Mouse (Mus musculus) hindbrain, postnatal 0 days (tissue): ENCODE results near the gene Smim1. TPM values are rescaled to one million over a fixed set of nuclear protein-coding genes. Genes with fewer than 3 reads are reported as not detected.
A peak's percentile ranks its signal among the peaks of the same experiment; 100 is the strongest.

Experiments used
- ATAC-seq: fragments of 200-750 bp; cut with Nextera tagmentation; 2 replicates; pipeline ENCODE4 v1.8.0; 2017; ENCODE audit warnings: mild to moderate bottlenecking, moderate TSS enrichment, moderate library complexity
- DNase-seq: peaks from one replicate; pipeline ENCODE4 v3.0.0-alpha.2; 2015; ENCODE audit warnings: low spot score
- H3K27ac ChIP-seq: fragments of 300-500 bp; sonication (generic); 2 replicates; pipeline ENCODE4 v1.5.1; 2014; ENCODE audit warnings: mild to moderate bottlenecking
- H3K27me3 ChIP-seq: fragments of 300-500 bp; sonication (generic); 2 replicates; pipeline ENCODE4 v1.6.1; 2014; ENCODE audit warnings: low read length, mixed read lengths; ENCODE audit not compliant: insufficient read depth
- H3K36me3 ChIP-seq: fragments of 300-500 bp; sonication (generic); 2 replicates; pipeline ENCODE4 v1.6.1; 2014; ENCODE audit warnings: low read length, mixed read lengths; ENCODE audit not compliant: insufficient read depth
- H3K4me1 ChIP-seq: fragments of 300-500 bp; sonication (generic); 2 replicates; pipeline ENCODE4 v1.6.1; 2014; ENCODE audit warnings: antibody characterized with exemption, low read length, mixed read lengths; ENCODE audit not compliant: insufficient read depth
- H3K4me2 ChIP-seq: fragments of 300-500 bp; sonication (generic); 2 replicates; pipeline ENCODE4 v1.6.1; 2014; ENCODE audit warnings: low read depth, mild to moderate bottlenecking, low read length, moderate library complexity, mixed read lengths
- H3K4me3 ChIP-seq: fragments of 300-500 bp; sonication (generic); 2 replicates; pipeline ENCODE4 v1.5.1; 2014; ENCODE audit warnings: low read length
- H3K9ac ChIP-seq: fragments of 300-500 bp; sonication (generic); replicated peaks from 2 replicates; pipeline ENCODE4 v1.6.1; 2014; ENCODE audit warnings: mild to moderate bottlenecking, low read length, moderate library complexity, mixed read lengths
- H3K9me3 ChIP-seq: fragments of 300-500 bp; sonication (generic); 2 replicates; pipeline ENCODE4 v1.6.1; 2016; ENCODE audit warnings: low read length, mixed read lengths
- CTCF ChIP-seq: IDR thresholded peaks from 2 replicates; pipeline ENCODE4 v1.5.1; 2016; ENCODE audit warnings: antibody characterized with exemption, control low read depth, low read depth
- WGBS: fragments of 180-500 bp; shearing (Covaris S2); extraction: QIAGEN DNeasy Blood & Tissue Kit; methylation state at CpG from one replicate; pipeline ENCODE4 v1.1.7; 2014; 5-methylcytosine and 5-hydroxymethylcytosine counted together
- polyA plus RNA-seq: library from polyadenylated mRNA; unstranded; fragments of >200 nt; fragmentation: Nextera tagmentation; extraction: Ambion mirVana; gene quantifications from 2 replicates; pipeline ENCODE4 v1.2.1, GENCODE M21; 2015
- total RNA-seq: library from RNA; depleted of rRNA; stranded (reverse); fragments of >200 nt; gene quantifications from 2 replicates; pipeline ENCODE4 v1.2.3, GENCODE M21; 2014

Gene Smim1
- total and polyA plus RNA-seq, 2 experiments from 2014 or later: 17.1 to 20.7 TPM

DNA sequence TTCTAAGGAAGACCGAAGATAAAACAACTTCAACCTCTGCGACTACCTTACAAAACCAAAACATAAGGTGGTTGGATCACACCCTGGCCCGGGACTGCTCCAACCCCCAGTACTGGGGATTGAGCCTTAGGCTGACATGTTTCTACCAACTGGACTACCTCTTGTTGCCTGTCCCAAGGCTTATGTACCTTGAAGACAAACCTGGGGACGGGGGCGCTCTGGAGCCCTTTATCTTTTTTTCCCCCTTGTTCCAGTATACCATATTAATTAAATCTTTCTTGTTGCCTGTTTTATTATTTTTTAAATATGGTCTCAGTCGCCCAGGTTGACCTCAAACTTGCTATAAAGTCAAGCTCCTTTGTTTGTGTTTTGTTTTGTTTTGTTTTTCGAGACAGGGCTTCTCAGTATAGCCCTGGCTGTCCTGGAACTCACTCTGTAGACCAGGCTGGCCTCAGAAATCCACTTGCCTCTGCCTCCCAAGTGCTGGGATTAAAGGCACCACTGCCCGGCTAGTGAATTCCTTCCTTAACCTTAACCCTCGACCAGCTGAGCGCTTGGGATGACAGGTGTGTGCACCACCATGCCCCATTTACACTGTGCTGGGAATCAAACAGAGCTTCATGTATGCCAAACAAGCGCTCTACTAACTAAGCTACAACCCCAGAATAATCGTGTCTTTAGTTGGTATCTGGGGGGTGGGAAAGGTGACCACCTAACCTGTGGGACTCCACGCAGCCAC, 15.0 kb downstream of the Smim1 start:
- no peak for DNase-seq
- H3K9ac ChIP-seq: peak overlapping the region; percentile 80
- ATAC-seq: peak; percentile 57; the same call in 1 of the 2 replicates
- H3K4me3 ChIP-seq: peak overlapping the region; percentile 64
- H3K4me1 ChIP-seq: peaks cover 10% of the 10 kb centered on the region
- 29% methylated on average over 13 of the region's 13 CpGs for WGBS
- H3K36me3 ChIP-seq: peaks cover 33% of the 10 kb centered on the region; the same call in 1 of the 2 replicates
- no peak for TF ChIP-seq CTCF
- peak overlapping the region; percentile 97 for H3K4me2 ChIP-seq
- H3K9me3 ChIP-seq: no peaks in the 10 kb centered on the region
- H3K27me3 ChIP-seq: no peaks in the 10 kb centered on the region
- peak overlapping the region; percentile 54; the same call in 1 of the 2 replicates for H3K27ac ChIP-seq

- WGBS: 79% methylated on average over 4 of the region's 4 CpGs
- TF ChIP-seq CTCF: no peak
- Histone ChIP-seq H3K9me3 (no peaks in the 10 kb centered on the region), H3K36me3 (peaks cover 39% of the 10 kb centered on the region), H3K9ac (no peak overlapping the region), H3K4me3 (no peak overlapping the region), H3K4me2 (no peak overlapping the region), H3K27ac (no peak overlapping the region), H3K4me1 (peaks cover 2% of the 10 kb centered on the region), H3K27me3 (no peaks in the 10 kb centered on the region)
- no peak for DNase-seq
- no peak for ATAC-seq
These were observed 18.3 kb downstream of the Smim1 start for GRCm38 (mm10) chr4:154007759-154008158.

DNA sequence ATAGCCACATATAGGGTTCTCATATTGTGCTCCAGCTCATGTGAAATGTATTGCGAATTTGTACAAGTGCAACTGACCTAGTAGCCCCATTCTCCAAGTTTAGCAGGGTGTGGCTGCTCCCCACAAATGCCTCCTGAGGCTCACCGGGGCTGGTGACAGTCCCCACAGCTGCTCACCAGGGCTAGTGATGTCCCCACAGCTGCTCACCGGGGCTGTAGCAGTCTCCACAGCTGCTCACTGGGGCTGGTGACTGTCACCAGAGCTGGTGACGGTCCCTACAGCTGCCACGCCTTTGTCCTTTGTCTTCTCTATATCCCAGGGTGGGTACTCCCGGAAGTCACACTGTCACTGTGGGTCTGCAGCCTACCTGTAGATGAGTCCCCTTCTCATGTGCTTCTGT, 19.8 kb downstream of the Smim1 start:
- no peak overlapping the region for H3K27ac ChIP-seq
- peaks cover 47% of the 10 kb centered on the region for H3K36me3 ChIP-seq
- TF ChIP-seq CTCF: no peak
- H3K9me3 ChIP-seq: no peaks in the 10 kb centered on the region
- no peaks in the 10 kb centered on the region for H3K27me3 ChIP-seq
- DNase-seq (no peak), ATAC-seq (no peak)
- 90% methylated on average over 6 of the region's 6 CpGs for whole genome bisulfite sequencing
- H3K9ac ChIP-seq: no peak overlapping the region
- H3K4me1 ChIP-seq: no peaks in the 10 kb centered on the region; the same call in 1 of the 2 replicates
- H3K4me2 ChIP-seq: no peak overlapping the region
- no peak overlapping the region for H3K4me3 ChIP-seq

- no peaks in the 10 kb centered on the region for H3K4me1 ChIP-seq
- no peak for DNase-seq
- H3K27me3 ChIP-seq: no peaks in the 10 kb centered on the region
- no peak overlapping the region for H3K4me2 ChIP-seq
- no peak overlapping the region for H3K9ac ChIP-seq
- no peak overlapping the region for H3K4me3 ChIP-seq
- ATAC-seq: peak; percentile 28; the same call in 1 of the 2 replicates
- peaks cover 47% of the 10 kb centered on the region for H3K36me3 ChIP-seq
- H3K27ac ChIP-seq: no peak overlapping the region
- WGBS: 73% methylated on average over 5 of the region's 5 CpGs
- no peak for TF ChIP-seq CTCF
- H3K9me3 ChIP-seq: no peaks in the 10 kb centered on the region
These were observed 20.5 kb downstream of the Smim1 start for GRCm38 (mm10) chr4:154005488-154005887.

GRCm38 (mm10) chr4:153993505-153993904, 32.5 kb downstream of the Smim1 start:
- Histone ChIP-seq H3K9me3 (no peaks in the 10 kb centered on the region), H3K36me3 (peaks cover 86% of the 10 kb centered on the region), H3K4me3 (no peak overlapping the region), H3K9ac (no peak overlapping the region), H3K27me3 (no peaks in the 10 kb centered on the region), H3K4me2 (no peak overlapping the region), H3K27ac (no peak overlapping the region), H3K4me1 (no peaks in the 10 kb centered on the region)
- WGBS: 91% methylated on average over 8 of the region's 8 CpGs
- DNase-seq (no peak), ATAC-seq (no peak)
- no peak for TF ChIP-seq CTCF

- 89% methylated on average over 10 of the region's 10 CpGs for WGBS
- TF ChIP-seq CTCF: no peak
- no peak overlapping the region for H3K4me2 ChIP-seq
- H3K36me3 ChIP-seq: peaks cover 87% of the 10 kb centered on the region
- no peaks in the 10 kb centered on the region for H3K27me3 ChIP-seq
- no peak overlapping the region for H3K4me3 ChIP-seq
- no peak overlapping the region for H3K27ac ChIP-seq
- ATAC-seq: no peak
- no peaks in the 10 kb centered on the region for H3K9me3 ChIP-seq
- no peak for DNase-seq
- H3K9ac ChIP-seq: no peak overlapping the region
- no peaks in the 10 kb centered on the region for H3K4me1 ChIP-seq
These were observed 33.3 kb downstream of the Smim1 start for GRCm38 (mm10) chr4:153992715-153993114.

GRCm38 (mm10) chr4:153980470-153980869, 45.6 kb downstream of the Smim1 start:
- Histone ChIP-seq H3K9ac (no peak overlapping the region), H3K36me3 (peaks cover 56% of the 10 kb centered on the region), H3K27ac (no peak overlapping the region), H3K4me1 (peaks cover 7% of the 10 kb centered on the region), H3K27me3 (no peaks in the 10 kb centered on the region), H3K4me2 (no peak overlapping the region), H3K4me3 (no peak overlapping the region), H3K9me3 (no peaks in the 10 kb centered on the region)
- no peak for ATAC-seq
- no peak for TF ChIP-seq CTCF
- 90% methylated on average over 11 of the region's 11 CpGs for WGBS
- DNase-seq: no peak
